8 mouse cellular contexts compared by ENCODE assay signal in genomic region chr7:110804266-110804665, GRCm38 (mm10). TPM values are rescaled to one million over a fixed set of nuclear protein-coding genes. Genes with fewer than 3 reads are reported as not detected.
DNase-seq lines count a peak whose midpoint lies in the region; ATAC-seq and TF ChIP-seq lines count a peak whose summit lies in the region.
"Had no signal": no experiment of that assay in that cellular context is flagged by ENCODE, and none has a peak within 500 bp of the region (broad histone marks: within the 10 kb centered on the region; RNA-seq: fewer than 3 reads in every experiment).

No protein-coding gene starts in this region.

- H3K4me1 ChIP-seq in hindbrain, embryonic 15.5 days (replicated peaks), result peaks cover 9% of the 10 kb centered on the region
- peaks cover 9% of the 10 kb centered on the region; the same call in 1 of the 2 replicates for H3K4me1 ChIP-seq in hindbrain, embryonic 10.5 days (replicated peaks)
- H3K4me1 ChIP-seq in lung, postnatal 0 days (ENCODE audit: insufficient read depth, low read depth, low read length), result peaks cover 4% of the 10 kb centered on the region; the same call in 1 of the 2 replicates

- no peak overlapping the region for H3K4me3 ChIP-seq in hindbrain, embryonic 15.5 days
- no peak overlapping the region for H3K4me3 ChIP-seq in hindbrain, embryonic 10.5 days
- H3K4me3 ChIP-seq in lung, postnatal 0 days (ENCODE audit: low read depth, low read length), result no peak overlapping the region

- no peak for TF ChIP-seq EP300 in lung, postnatal 0 days (IDR thresholded peaks at IDR 0.05)

- H3K27me3 ChIP-seq in hindbrain, embryonic 15.5 days, result no peaks in the 10 kb centered on the region
- no peaks in the 10 kb centered on the region for H3K27me3 ChIP-seq in hindbrain, embryonic 10.5 days (ENCODE audit: insufficient read depth, poor library complexity, severe bottlenecking)
- no peaks in the 10 kb centered on the region for H3K27me3 ChIP-seq in lung, postnatal 0 days (replicated peaks; ENCODE audit: insufficient read depth, low read length)

- H3K36me3 ChIP-seq in hindbrain, embryonic 15.5 days, result no peaks in the 10 kb centered on the region
- no peaks in the 10 kb centered on the region for H3K36me3 ChIP-seq in hindbrain, embryonic 10.5 days
- no peaks in the 10 kb centered on the region for H3K36me3 ChIP-seq in lung, postnatal 0 days (ENCODE audit: insufficient read depth, low read length)

- H3K27ac ChIP-seq in hindbrain, embryonic 15.5 days (replicated peaks), result no peak overlapping the region
- no peak overlapping the region for H3K27ac ChIP-seq in hindbrain, embryonic 10.5 days
- no peak overlapping the region for H3K27ac ChIP-seq in lung, postnatal 0 days (ENCODE audit: low read length)
- H3K27ac ChIP-seq: kidney, postnatal 0 days had no signal

- WGBS in hindbrain, embryonic 15.5 days, result 67% methylated on average over 3 of the region's 3 CpGs
- WGBS in hindbrain, embryonic 10.5 days, result 83% methylated on average over 3 of the region's 3 CpGs
- WGBS in lung, postnatal 0 days, result 46% methylated on average over 3 of the region's 3 CpGs

- H3K9ac ChIP-seq in hindbrain, embryonic 15.5 days, result no peak overlapping the region
- H3K9ac ChIP-seq in lung, postnatal 0 days (replicated peaks; ENCODE audit: low read depth), result no peak overlapping the region

- ATAC-seq in hindbrain, embryonic 15.5 days (ENCODE audit: low FRiP score, low read depth), result peak; percentile 77
- peak; percentile 49 for ATAC-seq in lung, postnatal 0 days
- ATAC-seq in megakaryocyte, adult 5-6 weeks (ENCODE audit: poor library complexity, severe bottlenecking), result no peak

- H3K9me3 ChIP-seq in hindbrain, embryonic 15.5 days, result no peaks in the 10 kb centered on the region
- no peaks in the 10 kb centered on the region for H3K9me3 ChIP-seq in hindbrain, embryonic 10.5 days
- H3K9me3 ChIP-seq in lung, postnatal 0 days (ENCODE audit: low read length), result no peaks in the 10 kb centered on the region

- DNase-seq in hindbrain, embryonic 10.5 days (ENCODE audit: low spot score), result no peak
- peak; percentile 61 for DNase-seq in adipocyte (ENCODE audit: low spot score)
- DNase-seq in cerebellum, adult 9-11 months, result peak; percentile 40
- DNase-seq in lung, postnatal 0 days (ENCODE audit: low spot score), result peak; percentile 73
- DNase-seq in T-cell, adult 2 months (ENCODE audit: low spot score), result no peak

- no peak for TF ChIP-seq CTCF in lung, postnatal 0 days (IDR thresholded peaks at IDR 0.05)

- no peak overlapping the region for H3K4me2 ChIP-seq in hindbrain, embryonic 15.5 days
- no peak overlapping the region for H3K4me2 ChIP-seq in lung, postnatal 0 days (replicated peaks; ENCODE audit: low read depth, low read length)

RNA-seq across cellular contexts. Expression of gene Ampd3, which starts 36.3 kb away (rescaled TPM):
- 11.9 TPM in 2 replicates for polyA plus RNA-seq in hindbrain, embryonic 15.5 days (2015; fragmentation: Nextera tagmentation; extraction: Ambion mirVana)
- 1.7 and 1.9 TPM in 2 replicates for polyA plus RNA-seq in hindbrain, embryonic 10.5 days (2016; fragmentation: Nextera tagmentation; extraction: Ambion mirVana)
- 5.0 and 5.2 TPM in 2 replicates for polyA plus RNA-seq in lung, postnatal 0 days (2015; fragmentation: Nextera tagmentation; extraction: Ambion mirVana)
- 68.0 and 76.8 TPM in 2 replicates for total RNA-seq in megakaryocyte, adult 5-6 weeks (2015)
- total RNA-seq in megakaryocyte, adult 5-6 weeks (2017), result 32.6 and 46.5 TPM in 2 replicates

RNA-seq across cellular contexts. Expression of gene Rnf141, which starts 40.0 kb away (rescaled TPM):
- polyA plus RNA-seq in hindbrain, embryonic 15.5 days (2015; fragmentation: Nextera tagmentation; extraction: Ambion mirVana), result 37.9 and 39.8 TPM in 2 replicates
- 22.2 and 22.8 TPM in 2 replicates for polyA plus RNA-seq in hindbrain, embryonic 10.5 days (2016; fragmentation: Nextera tagmentation; extraction: Ambion mirVana)
- 31.6 and 33.8 TPM in 2 replicates for polyA plus RNA-seq in lung, postnatal 0 days (2015; fragmentation: Nextera tagmentation; extraction: Ambion mirVana)
- 31.6 and 36.3 TPM in 2 replicates for total RNA-seq in megakaryocyte, adult 5-6 weeks (2015)
- total RNA-seq in megakaryocyte, adult 5-6 weeks (2017), result 28.7 and 39.0 TPM in 2 replicates

RNA-seq across cellular contexts. Expression of gene Lyve1, which starts 58.8 kb away (rescaled TPM):
- 4.3 and 4.9 TPM in 2 replicates for polyA plus RNA-seq in hindbrain, embryonic 15.5 days (2015; fragmentation: Nextera tagmentation; extraction: Ambion mirVana)
- polyA plus RNA-seq in hindbrain, embryonic 10.5 days (2016; fragmentation: Nextera tagmentation; extraction: Ambion mirVana), result 0.73 and 1.7 TPM in 2 replicates
- 226 and 360 TPM in 2 replicates for polyA plus RNA-seq in lung, postnatal 0 days (2015; fragmentation: Nextera tagmentation; extraction: Ambion mirVana)
- 1.1 and 1.2 TPM in 2 replicates for total RNA-seq in megakaryocyte, adult 5-6 weeks (2015)
- 0.92 and 0.98 TPM in 2 replicates for total RNA-seq in megakaryocyte, adult 5-6 weeks (2017)

Comparison
In these comparisons a context has a peak if more than half of its experiments do, and no peak if none do; other contexts are left out.
1. DNase-seq: peak in adipocyte (single experiment), cerebellum, adult 9-11 months (single experiment) and lung, postnatal 0 days (single experiment); none in hindbrain, embryonic 10.5 days (single experiment) and T-cell, adult 2 months (single experiment).
2. RNA of gene Lyve1, which starts 58.8 kb away (polyA plus RNA-seq): 226 to 360 TPM in lung, postnatal 0 days; 4.3 to 4.9 TPM in hindbrain, embryonic 15.5 days and 0.73 to 1.7 TPM in hindbrain, embryonic 10.5 days; every median in the first group is over 10 times any median in the second.